Mouse (Mus musculus): Measurements from ENCODE around the gene Efna4.

Efna4 gene

GRCm38 (mm10) chr3:89360237-89360636 lies 22.4 kb upstream of the Efna4 start:
- no peak for DNase-seq

- no peak for DNase-seq
Observed at GRCm38 (mm10) chr3:89359630-89360029, 21.8 kb upstream of the Efna4 start.

GRCm38 (mm10) chr3:89356029-89356428 lies 18.2 kb upstream of the Efna4 start:
- no peak for DNase-seq

- no peak for DNase-seq
Observed at GRCm38 (mm10) chr3:89355512-89355902, 17.7 kb upstream of the Efna4 start.

- DNase-seq: peak; percentile 82
Observed at GRCm38 (mm10) chr3:89354816-89355511, 17.1 kb upstream of the Efna4 start.

- no peak for DNase-seq
Observed at GRCm38 (mm10) chr3:89351271-89351670, 13.4 kb upstream of the Efna4 start.

GRCm38 (mm10) chr3:89349869-89350501 lies 12.2 kb upstream of the Efna4 start, which contains the start of gene Adam15:
TSS of gene Adam15 (minus strand) at chr3:89349996.
- DNase-seq: peak; percentile 93

- DNase-seq: peak; percentile 35
Observed at GRCm38 (mm10) chr3:89348911-89349868, 11.4 kb upstream of the Efna4 start.

- DNase-seq: no peak
Observed at GRCm38 (mm10) chr3:89347916-89348315, 10.1 kb upstream of the Efna4 start.

GRCm38 (mm10) chr3:89346815-89347540 lies 9.2 kb upstream of the Efna4 start:
- no peak for DNase-seq

GRCm38 (mm10) chr3:89343279-89343678 lies 5.5 kb upstream of the Efna4 start:
- DNase-seq: no peak

GRCm38 (mm10) chr3:89341794-89342193 lies 4.0 kb upstream of the Efna4 start:
- DNase-seq: no peak

- DNase-seq: peak; percentile 72
Observed at GRCm38 (mm10) chr3:89340465-89340864, 2.6 kb upstream of the Efna4 start.

- no peak for DNase-seq
Observed at GRCm38 (mm10) chr3:89339416-89339815, 1.6 kb upstream of the Efna4 start.

- no peak for DNase-seq
Observed at GRCm38 (mm10) chr3:89337062-89337720, 637 bp downstream of the Efna4 start.

GRCm38 (mm10) chr3:89336529-89336928 lies 1.3 kb downstream of the Efna4 start:
- DNase-seq: no peak

- no peak for DNase-seq
Observed at GRCm38 (mm10) chr3:89333053-89333452, 4.8 kb downstream of the Efna4 start.

GRCm38 (mm10) chr3:89332476-89332875 lies 5.4 kb downstream of the Efna4 start:
- no peak for DNase-seq

- no peak for DNase-seq
Observed at GRCm38 (mm10) chr3:89332013-89332412, 5.8 kb downstream of the Efna4 start.

- no peak for DNase-seq
Observed at GRCm38 (mm10) chr3:89331561-89331960, 6.3 kb downstream of the Efna4 start.

- no peak for DNase-seq
Observed at GRCm38 (mm10) chr3:89330948-89331347, 6.9 kb downstream of the Efna4 start.

- DNase-seq: no peak
Observed at GRCm38 (mm10) chr3:89330346-89330745, 7.5 kb downstream of the Efna4 start.

Data from cerebellum, adult 11 months (tissue).